Mouse (Mus musculus) lung, adult 2 months (tissue): ENCODE results near the gene Ngf. TPM values are rescaled to one million over a fixed set of nuclear protein-coding genes. Genes with fewer than 3 reads are reported as not detected.

Source experiments
- DNase-seq: peaks from one replicate; pipeline ENCODE4 v3.0.0; 2022
- H3K4me1 ChIP-seq: fragments of 200-500 bp; 2 replicates; pipeline ENCODE4 v1.6.1; 2011; ENCODE audit warnings: low read length; ENCODE audit not compliant: control insufficient read depth, insufficient read depth
- H3K4me3 ChIP-seq: fragments of 200-500 bp; replicated peaks from 2 replicates; pipeline ENCODE3; 2011; ENCODE audit warnings: low read depth, mild to moderate bottlenecking, control low read depth, low read length; ENCODE audit errors: extremely low read depth
- CTCF ChIP-seq: fragments of 200-500 bp; IDR thresholded peaks from 2 replicates; pipeline ENCODE4 v1.5.1; 2011; ENCODE audit warnings: mild to moderate bottlenecking, low read length, control low read depth; ENCODE audit not compliant: insufficient read depth
- POLR2A ChIP-seq: fragments of 200-500 bp; IDR thresholded peaks from 2 replicates; pipeline ENCODE4 v1.6.1; 2011; ENCODE audit warnings: low read depth, mild to moderate bottlenecking, control low read depth, low read length, borderline replicate concordance; ENCODE audit errors: extremely low read depth
- WGBS: fragments of 180-500 bp; shearing (Covaris S2); methylation state at CpG from one replicate; pipeline ENCODE4 v1.1.7; 2018; 5-methylcytosine and 5-hydroxymethylcytosine counted together
- polyA plus RNA-seq: library from polyadenylated mRNA; depleted of rRNA; stranded (reverse); fragments of >200 nt; gene quantifications from 2 replicates; pipeline ENCODE4 v1.2.3, GENCODE M21; 2012

Gene Ngf
- polyA plus RNA-seq, 1 experiment, result 1.7 TPM

- Histone ChIP-seq H3K4me1 (no peaks in the 10 kb centered on the region), H3K4me3 (no peak overlapping the region)
- WGBS, result 65% methylated on average over 5 of the region's 5 CpGs
- TF ChIP-seq CTCF (no peak), POLR2A (no peak)
- DNase-seq, result no peak
These were observed 1.5 kb downstream of the Ngf start for GRCm38 (mm10) chr3:102471251-102471650.

GRCm38 (mm10) chr3:102471799-102472198 is 2.1 kb downstream of the Ngf start:
- Histone ChIP-seq H3K4me3 (no peak overlapping the region), H3K4me1 (no peaks in the 10 kb centered on the region)
- WGBS, result 44% methylated on average over 5 of the region's 5 CpGs
- TF ChIP-seq POLR2A (no peak), CTCF (no peak)
- DNase-seq, result no peak

GRCm38 (mm10) chr3:102474275-102475155 is 4.8 kb downstream of the Ngf start:
- Histone ChIP-seq H3K4me1 (no peaks in the 10 kb centered on the region), H3K4me3 (no peak overlapping the region)
- TF ChIP-seq CTCF (no peak), POLR2A (no peak)
- 66% methylated on average over 15 of the region's 15 CpGs for WGBS
- no peak for DNase-seq

GRCm38 (mm10) chr3:102477917-102478694 is 8.4 kb downstream of the Ngf start:
- H3K4me3 ChIP-seq, result no peak overlapping the region
- 75% methylated on average over 12 of the region's 12 CpGs for WGBS
- no peak for DNase-seq
- TF ChIP-seq CTCF, result no peak
- no peaks in the 10 kb centered on the region for H3K4me1 ChIP-seq

GRCm38 (mm10) chr3:102490393-102491123 is 20.8 kb downstream of the Ngf start:
- 49% methylated on average over 14 of the region's 14 CpGs for WGBS
- no peak overlapping the region for H3K4me3 ChIP-seq
- no peak for DNase-seq
- H3K4me1 ChIP-seq, result no peaks in the 10 kb centered on the region; the same call in none of the 2 replicates
- TF ChIP-seq CTCF, result no peak
- no peak for TF ChIP-seq POLR2A

DNA sequence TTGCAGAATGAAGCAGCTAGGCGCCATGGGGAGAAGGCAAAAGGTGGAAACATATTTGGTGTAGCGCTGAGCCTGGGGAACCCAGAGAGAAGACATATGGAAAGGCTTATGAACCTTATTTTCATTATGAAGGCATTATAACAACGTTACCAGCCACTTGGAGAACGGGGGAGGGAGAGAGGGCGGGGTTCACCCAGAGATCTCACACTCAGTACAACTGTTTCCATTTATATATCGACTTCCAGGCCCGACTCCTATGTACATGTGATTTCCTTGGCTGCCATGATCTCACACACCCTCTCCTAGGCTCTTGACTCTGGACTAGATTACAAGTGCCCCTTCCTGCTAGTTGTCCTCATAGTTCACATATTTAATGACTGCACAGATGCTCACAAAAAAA is 28.4 kb downstream of the Ngf start:
- no peak for DNase-seq
- 67% methylated on average over 7 of the region's 7 CpGs for WGBS
- Histone ChIP-seq H3K4me3 (no peak overlapping the region), H3K4me1 (no peaks in the 10 kb centered on the region)
- TF ChIP-seq CTCF (no peak), POLR2A (no peak)

DNA sequence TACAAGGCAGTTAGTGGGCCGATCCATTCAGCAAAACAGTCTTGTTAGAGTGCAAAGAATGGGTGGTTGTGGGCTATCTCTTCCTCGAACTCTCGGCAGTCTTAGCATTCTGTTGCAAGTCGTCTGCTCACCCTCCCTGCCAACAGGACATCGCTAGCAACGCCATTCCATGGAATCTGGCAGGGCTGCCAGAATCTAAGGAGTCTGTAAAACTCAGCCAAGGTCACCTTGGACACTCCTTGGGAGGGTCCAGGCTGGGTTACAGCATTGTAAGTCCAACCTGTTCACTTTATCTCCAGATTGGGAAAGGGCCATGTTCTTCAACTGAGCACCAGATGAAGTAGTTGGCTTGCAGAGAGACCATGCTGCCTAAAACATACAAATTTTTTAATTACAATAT is 29.2 kb downstream of the Ngf start:
- Histone ChIP-seq H3K4me1 (no peaks in the 10 kb centered on the region), H3K4me3 (no peak overlapping the region)
- no peak for DNase-seq
- TF ChIP-seq POLR2A (no peak), CTCF (no peak)
- 71% methylated on average over 6 of the region's 6 CpGs for WGBS

GRCm38 (mm10) chr3:102500031-102500430 is 30.3 kb downstream of the Ngf start:
- Histone ChIP-seq H3K4me1 (no peaks in the 10 kb centered on the region), H3K4me3 (no peak overlapping the region)
- WGBS, result 70% methylated on average over 2 of the region's 2 CpGs
- DNase-seq, result no peak
- TF ChIP-seq POLR2A (no peak), CTCF (no peak)

DNA sequence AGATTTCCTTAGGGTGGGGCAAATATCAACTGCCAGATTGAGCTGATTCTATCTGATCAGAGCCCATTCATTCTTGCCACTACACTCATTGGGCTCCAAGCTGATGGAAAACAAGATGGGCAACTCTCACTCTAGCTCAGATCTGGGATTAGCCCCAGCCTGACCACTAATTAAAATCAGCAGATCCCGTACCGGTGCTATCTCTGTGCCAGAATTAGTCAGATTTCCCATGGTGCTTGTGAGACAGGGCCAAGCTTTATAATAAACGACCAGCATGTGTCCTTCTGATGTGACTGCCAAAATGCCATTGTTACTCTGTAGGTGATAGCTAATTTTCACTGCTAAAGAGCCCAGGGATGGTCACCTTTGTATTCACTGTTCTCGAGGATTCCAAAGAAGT is 31.5 kb downstream of the Ngf start:
- 76% methylated on average over 4 of the region's 4 CpGs for WGBS
- H3K4me1 ChIP-seq, result no peaks in the 10 kb centered on the region
- no peak for DNase-seq
- no peak overlapping the region for H3K4me3 ChIP-seq
- TF ChIP-seq POLR2A (no peak), CTCF (no peak)
